Mouse (Mus musculus): ENCODE measurements around the gene Sp1. TPM values are rescaled to one million over a fixed set of nuclear protein-coding genes. Genes with fewer than 3 reads are reported as not detected.

The Sp1 gene
- polyA plus RNA-seq, 1 experiment = 43.8 TPM

- Histone ChIP-seq H3K27ac (ENCODE audit: insufficient read depth, low read depth, low read length) (no peak overlapping the region), H3K4me3 (ENCODE audit: insufficient read depth, low read length) (no peak overlapping the region), H3K4me1 (ENCODE audit: control insufficient read depth, insufficient read depth, low read length) (no peaks in the 10 kb centered on the region)
- TF ChIP-seq CTCF (IDR thresholded peaks at IDR 0.05; ENCODE audit: low read depth, low read length) (no peak), POLR2A (IDR thresholded peaks at IDR 0.05; ENCODE audit: borderline replicate concordance, low read depth, low read length) (no peak)
These were observed 17.8 kb downstream of the Sp1 start for GRCm38 (mm10) chr15:102423602-102424240.

GRCm38 (mm10) chr15:102424657-102425056 is 18.7 kb downstream of the Sp1 start:
- Histone ChIP-seq H3K4me3 (ENCODE audit: insufficient read depth, low read length) (no peak overlapping the region), H3K4me1 (ENCODE audit: control insufficient read depth, insufficient read depth, low read length) (no peaks in the 10 kb centered on the region), H3K27ac (ENCODE audit: insufficient read depth, low read depth, low read length) (no peak overlapping the region)
- TF ChIP-seq POLR2A (IDR thresholded peaks at IDR 0.05; ENCODE audit: borderline replicate concordance, low read depth, low read length) (no peak), CTCF (IDR thresholded peaks at IDR 0.05; ENCODE audit: low read depth, low read length) (no peak)

GRCm38 (mm10) chr15:102426963-102427362 is 21.0 kb downstream of the Sp1 start:
- H3K27ac ChIP-seq (ENCODE audit: insufficient read depth, low read depth, low read length) = no peak overlapping the region

GRCm38 (mm10) chr15:102432046-102432445 is 26.1 kb downstream of the Sp1 start:
- H3K4me3 ChIP-seq (ENCODE audit: insufficient read depth, low read length) = no peak overlapping the region
- H3K4me1 ChIP-seq (ENCODE audit: control insufficient read depth, insufficient read depth, low read length) = peaks cover 9% of the 10 kb centered on the region
- no peak overlapping the region for H3K27ac ChIP-seq (ENCODE audit: insufficient read depth, low read depth, low read length)
- TF ChIP-seq POLR2A (IDR thresholded peaks at IDR 0.05; ENCODE audit: borderline replicate concordance, low read depth, low read length) = no peak
- no peak for TF ChIP-seq CTCF (IDR thresholded peaks at IDR 0.05; ENCODE audit: low read depth, low read length)

More at GRCm38 (mm10) chr15:102426963-102427362, 21.0 kb downstream of the Sp1 start:
- TF ChIP-seq POLR2A (IDR thresholded peaks at IDR 0.05; ENCODE audit: borderline replicate concordance, low read depth, low read length) (no peak), CTCF (IDR thresholded peaks at IDR 0.05; ENCODE audit: low read depth, low read length) (no peak)
- no peak overlapping the region for H3K4me3 ChIP-seq (ENCODE audit: insufficient read depth, low read length)
- H3K4me1 ChIP-seq (ENCODE audit: control insufficient read depth, insufficient read depth, low read length) = peaks cover 6% of the 10 kb centered on the region; the same call in 1 of the 2 replicates

GRCm38 (mm10) chr15:102433173-102433572 is 27.2 kb downstream of the Sp1 start:
- no peak for TF ChIP-seq POLR2A (IDR thresholded peaks at IDR 0.05; ENCODE audit: borderline replicate concordance, low read depth, low read length)
- no peak for TF ChIP-seq CTCF (IDR thresholded peaks at IDR 0.05; ENCODE audit: low read depth, low read length)
- no peak overlapping the region for H3K4me3 ChIP-seq (ENCODE audit: insufficient read depth, low read length)
- no peak overlapping the region for H3K27ac ChIP-seq (ENCODE audit: insufficient read depth, low read depth, low read length)
- H3K4me1 ChIP-seq (ENCODE audit: control insufficient read depth, insufficient read depth, low read length) = peaks cover 9% of the 10 kb centered on the region

- Histone ChIP-seq H3K27ac (ENCODE audit: insufficient read depth, low read depth, low read length) (no peak overlapping the region), H3K4me1 (ENCODE audit: control insufficient read depth, insufficient read depth, low read length) (no peaks in the 10 kb centered on the region), H3K4me3 (ENCODE audit: insufficient read depth, low read length) (no peak overlapping the region)
- TF ChIP-seq POLR2A (IDR thresholded peaks at IDR 0.05; ENCODE audit: borderline replicate concordance, low read depth, low read length) = no peak
- 0 out of 2 replicates have a peak, but pooled peaks have one; percentile 32 for TF ChIP-seq CTCF (IDR thresholded peaks at IDR 0.05; ENCODE audit: low read depth, low read length)
These were observed 36.5 kb downstream of the Sp1 start for GRCm38 (mm10) chr15:102442490-102442889.

GRCm38 (mm10) chr15:102445146-102445545 is 39.2 kb downstream of the Sp1 start, which contains the start of gene Amhr2:
TSS of gene Amhr2 (plus strand) at chr15:102445367.
- Histone ChIP-seq H3K27ac (ENCODE audit: insufficient read depth, low read depth, low read length) (no peak within 1 kb of the TSS), H3K4me3 (ENCODE audit: insufficient read depth, low read length) (no peak within 1 kb of the TSS), H3K4me1 (ENCODE audit: control insufficient read depth, insufficient read depth, low read length) (no peaks in the 10 kb centered on the region)
- no peak for TF ChIP-seq CTCF (IDR thresholded peaks at IDR 0.05; ENCODE audit: low read depth, low read length)
- no peak for TF ChIP-seq POLR2A (IDR thresholded peaks at IDR 0.05; ENCODE audit: borderline replicate concordance, low read depth, low read length)

GRCm38 (mm10) chr15:102446448-102446847 is 40.5 kb downstream of the Sp1 start:
- no peak overlapping the region for H3K27ac ChIP-seq (ENCODE audit: insufficient read depth, low read depth, low read length)
- TF ChIP-seq POLR2A (IDR thresholded peaks at IDR 0.05; ENCODE audit: borderline replicate concordance, low read depth, low read length) (no peak), CTCF (IDR thresholded peaks at IDR 0.05; ENCODE audit: low read depth, low read length) (no peak)

GRCm38 (mm10) chr15:102449366-102449765 is 43.4 kb downstream of the Sp1 start:
- peaks cover 4% of the 10 kb centered on the region; the same call in 1 of the 2 replicates for H3K4me1 ChIP-seq (ENCODE audit: control insufficient read depth, insufficient read depth, low read length)
- no peak overlapping the region for H3K27ac ChIP-seq (ENCODE audit: insufficient read depth, low read depth, low read length)
- H3K4me3 ChIP-seq (ENCODE audit: insufficient read depth, low read length) = no peak overlapping the region
- TF ChIP-seq POLR2A (IDR thresholded peaks at IDR 0.05; ENCODE audit: borderline replicate concordance, low read depth, low read length) = no peak
- no peak for TF ChIP-seq CTCF (IDR thresholded peaks at IDR 0.05; ENCODE audit: low read depth, low read length)

More at GRCm38 (mm10) chr15:102446448-102446847, 40.5 kb downstream of the Sp1 start:
- Histone ChIP-seq H3K4me1 (ENCODE audit: control insufficient read depth, insufficient read depth, low read length) (peaks cover 4% of the 10 kb centered on the region; the same call in 1 of the 2 replicates), H3K4me3 (ENCODE audit: insufficient read depth, low read length) (no peak overlapping the region)

GRCm38 (mm10) chr15:102450928-102451327 is 45.0 kb downstream of the Sp1 start:
- TF ChIP-seq POLR2A (IDR thresholded peaks at IDR 0.05; ENCODE audit: borderline replicate concordance, low read depth, low read length) (no peak), CTCF (IDR thresholded peaks at IDR 0.05; ENCODE audit: low read depth, low read length) (no peak)
- Histone ChIP-seq H3K27ac (ENCODE audit: insufficient read depth, low read depth, low read length) (no peak overlapping the region), H3K4me3 (ENCODE audit: insufficient read depth, low read length) (no peak overlapping the region), H3K4me1 (ENCODE audit: control insufficient read depth, insufficient read depth, low read length) (peaks cover 4% of the 10 kb centered on the region; the same call in 1 of the 2 replicates)

Measured in bone marrow macrophage, adult 2 months (primary cell).